Mouse (Mus musculus): ENCODE data around the gene Rab3gap2. TPM values are rescaled to one million over a fixed set of nuclear protein-coding genes. Genes with fewer than 3 reads are reported as not detected.
A peak's percentile ranks its signal among the peaks of the same experiment; 100 is the strongest.

Gene Rab3gap2
- polyA plus RNA-seq, 1 experiment from 2014 or later = 22.0 TPM

GRCm38 (mm10) chr1:185209641-185210176 is 5.8 kb downstream of the Rab3gap2 start:
- Histone ChIP-seq H3K4me1 (ENCODE audit: control insufficient read depth, insufficient read depth, low read length) (peaks cover 9% of the 10 kb centered on the region; the same call in 1 of the 2 replicates), H3K27me3 (ENCODE audit: control insufficient read depth, insufficient read depth, low read length) (no peaks in the 10 kb centered on the region), H3K4me3 (ENCODE audit: low read depth, low read length) (no peak overlapping the region), H3K9ac (ENCODE audit: low read length) (no peak overlapping the region), H3K36me3 (ENCODE audit: control insufficient read depth, insufficient read depth, low read length) (no peaks in the 10 kb centered on the region), H3K4me2 (ENCODE audit: low read depth, severe bottlenecking) (0 out of 2 replicates have a peak overlapping the region, but pooled peaks have one; percentile 3), H3K9me3 (ENCODE audit: control insufficient read depth, low read length) (no peaks in the 10 kb centered on the region), H3K27ac (replicated peaks; ENCODE audit: low read depth, low read length) (no peak overlapping the region)
- ATAC-seq (ENCODE audit: insufficient number of reproducible peaks, low FRiP score, low TSS enrichment, low read depth) (peak; percentile 80), DNase-seq (ENCODE audit: low spot score) (no peak)
- WGBS = 33% methylated on average over 8 of the region's 8 CpGs

- peaks cover 2% of the 10 kb centered on the region; the same call in 1 of the 2 replicates for H3K36me3 ChIP-seq (ENCODE audit: control insufficient read depth, insufficient read depth, low read length)
- no peak overlapping the region for H3K4me3 ChIP-seq (ENCODE audit: low read depth, low read length)
- H3K4me1 ChIP-seq (ENCODE audit: control insufficient read depth, insufficient read depth, low read length) = no peaks in the 10 kb centered on the region; the same call in 1 of the 2 replicates
- no peak overlapping the region for H3K4me2 ChIP-seq (ENCODE audit: low read depth, severe bottlenecking)
- ATAC-seq (ENCODE audit: insufficient number of reproducible peaks, low FRiP score, low TSS enrichment, low read depth) = peak; percentile 91
- H3K27ac ChIP-seq (replicated peaks; ENCODE audit: low read depth, low read length) = no peak overlapping the region
- H3K9ac ChIP-seq (ENCODE audit: low read length) = no peak overlapping the region
- DNase-seq (ENCODE audit: low spot score) = peak; percentile 42
- H3K9me3 ChIP-seq (ENCODE audit: control insufficient read depth, low read length) = no peaks in the 10 kb centered on the region
- 5% methylated on average over 5 of the region's 5 CpGs for WGBS
- H3K27me3 ChIP-seq (ENCODE audit: control insufficient read depth, insufficient read depth, low read length) = no peaks in the 10 kb centered on the region
These were observed 12.4 kb downstream of the Rab3gap2 start for GRCm38 (mm10) chr1:185216360-185216759.

GRCm38 (mm10) chr1:185216762-185217161 is 12.8 kb downstream of the Rab3gap2 start:
- Histone ChIP-seq H3K9ac (ENCODE audit: low read length) (no peak overlapping the region), H3K9me3 (ENCODE audit: control insufficient read depth, low read length) (no peaks in the 10 kb centered on the region), H3K27ac (replicated peaks; ENCODE audit: low read depth, low read length) (no peak overlapping the region), H3K27me3 (ENCODE audit: control insufficient read depth, insufficient read depth, low read length) (no peaks in the 10 kb centered on the region), H3K4me3 (ENCODE audit: low read depth, low read length) (no peak overlapping the region), H3K36me3 (ENCODE audit: control insufficient read depth, insufficient read depth, low read length) (peaks cover 2% of the 10 kb centered on the region), H3K4me2 (ENCODE audit: low read depth, severe bottlenecking) (no peak overlapping the region), H3K4me1 (ENCODE audit: control insufficient read depth, insufficient read depth, low read length) (no peaks in the 10 kb centered on the region; the same call in 1 of the 2 replicates)
- DNase-seq (ENCODE audit: low spot score) (no peak), ATAC-seq (ENCODE audit: insufficient number of reproducible peaks, low FRiP score, low TSS enrichment, low read depth) (peak; percentile 65; the same call in 1 of the 2 replicates)
- WGBS = 19% methylated on average over 2 of the region's 2 CpGs

GRCm38 (mm10) chr1:185217966-185218365 is 14.0 kb downstream of the Rab3gap2 start:
- H3K4me3 ChIP-seq (ENCODE audit: low read depth, low read length) = no peak overlapping the region
- DNase-seq (ENCODE audit: low spot score) (no peak), ATAC-seq (ENCODE audit: insufficient number of reproducible peaks, low FRiP score, low TSS enrichment, low read depth) (no peak)
- no peaks in the 10 kb centered on the region for H3K27me3 ChIP-seq (ENCODE audit: control insufficient read depth, insufficient read depth, low read length)
- no peaks in the 10 kb centered on the region; the same call in 1 of the 2 replicates for H3K4me1 ChIP-seq (ENCODE audit: control insufficient read depth, insufficient read depth, low read length)
- no peak overlapping the region for H3K4me2 ChIP-seq (ENCODE audit: low read depth, severe bottlenecking)
- no peak overlapping the region for H3K27ac ChIP-seq (replicated peaks; ENCODE audit: low read depth, low read length)
- H3K36me3 ChIP-seq (ENCODE audit: control insufficient read depth, insufficient read depth, low read length) = peaks cover 2% of the 10 kb centered on the region
- H3K9ac ChIP-seq (ENCODE audit: low read length) = no peak overlapping the region
- H3K9me3 ChIP-seq (ENCODE audit: control insufficient read depth, low read length) = no peaks in the 10 kb centered on the region
- WGBS = 87% methylated on average over 5 of the region's 5 CpGs

- Histone ChIP-seq H3K9ac (ENCODE audit: low read length) (no peak overlapping the region), H3K4me2 (ENCODE audit: low read depth, severe bottlenecking) (no peak overlapping the region), H3K4me1 (ENCODE audit: control insufficient read depth, insufficient read depth, low read length) (peaks cover 4% of the 10 kb centered on the region; the same call in 1 of the 2 replicates), H3K4me3 (ENCODE audit: low read depth, low read length) (no peak overlapping the region), H3K27me3 (ENCODE audit: control insufficient read depth, insufficient read depth, low read length) (no peaks in the 10 kb centered on the region), H3K27ac (replicated peaks; ENCODE audit: low read depth, low read length) (no peak overlapping the region), H3K36me3 (ENCODE audit: control insufficient read depth, insufficient read depth, low read length) (no peaks in the 10 kb centered on the region), H3K9me3 (ENCODE audit: control insufficient read depth, low read length) (no peaks in the 10 kb centered on the region)
- 94% methylated on average over 6 of the region's 6 CpGs for WGBS
- no peak for ATAC-seq (ENCODE audit: insufficient number of reproducible peaks, low FRiP score, low TSS enrichment, low read depth)
- DNase-seq (ENCODE audit: low spot score) = no peak
These were observed 23.0 kb downstream of the Rab3gap2 start for GRCm38 (mm10) chr1:185226889-185227288.

GRCm38 (mm10) chr1:185227766-185228165 is 23.8 kb downstream of the Rab3gap2 start:
- H3K36me3 ChIP-seq (ENCODE audit: control insufficient read depth, insufficient read depth, low read length) = no peaks in the 10 kb centered on the region
- WGBS = 85% methylated on average over 7 of the region's 7 CpGs
- no peak overlapping the region for H3K9ac ChIP-seq (ENCODE audit: low read length)
- no peak overlapping the region for H3K27ac ChIP-seq (replicated peaks; ENCODE audit: low read depth, low read length)
- no peaks in the 10 kb centered on the region for H3K9me3 ChIP-seq (ENCODE audit: control insufficient read depth, low read length)
- no peak overlapping the region for H3K4me3 ChIP-seq (ENCODE audit: low read depth, low read length)
- DNase-seq (ENCODE audit: low spot score) (no peak), ATAC-seq (ENCODE audit: insufficient number of reproducible peaks, low FRiP score, low TSS enrichment, low read depth) (no peak)
- no peaks in the 10 kb centered on the region for H3K27me3 ChIP-seq (ENCODE audit: control insufficient read depth, insufficient read depth, low read length)
- H3K4me1 ChIP-seq (ENCODE audit: control insufficient read depth, insufficient read depth, low read length) = peaks cover 4% of the 10 kb centered on the region; the same call in 1 of the 2 replicates
- no peak overlapping the region for H3K4me2 ChIP-seq (ENCODE audit: low read depth, severe bottlenecking)

GRCm38 (mm10) chr1:185229406-185230201 is 25.7 kb downstream of the Rab3gap2 start:
- no peak overlapping the region for H3K4me2 ChIP-seq (ENCODE audit: low read depth, severe bottlenecking)
- WGBS = 51% methylated on average over 7 of the region's 7 CpGs
- no peak for ATAC-seq (ENCODE audit: insufficient number of reproducible peaks, low FRiP score, low TSS enrichment, low read depth)

GRCm38 (mm10) chr1:185235837-185236236 is 31.9 kb downstream of the Rab3gap2 start:
- Histone ChIP-seq H3K27ac (replicated peaks; ENCODE audit: low read depth, low read length) (no peak overlapping the region), H3K4me2 (ENCODE audit: low read depth, severe bottlenecking) (no peak overlapping the region), H3K9ac (ENCODE audit: low read length) (no peak overlapping the region), H3K9me3 (ENCODE audit: control insufficient read depth, low read length) (no peaks in the 10 kb centered on the region), H3K4me1 (ENCODE audit: control insufficient read depth, insufficient read depth, low read length) (no peaks in the 10 kb centered on the region), H3K4me3 (ENCODE audit: low read depth, low read length) (no peak overlapping the region), H3K27me3 (ENCODE audit: control insufficient read depth, insufficient read depth, low read length) (no peaks in the 10 kb centered on the region), H3K36me3 (ENCODE audit: control insufficient read depth, insufficient read depth, low read length) (peaks cover 13% of the 10 kb centered on the region; the same call in 1 of the 2 replicates)
- no peak for DNase-seq (ENCODE audit: low spot score)
- ATAC-seq (ENCODE audit: insufficient number of reproducible peaks, low FRiP score, low TSS enrichment, low read depth) = no peak
- 93% methylated on average over 5 of the region's 5 CpGs for WGBS

More at GRCm38 (mm10) chr1:185229406-185230201, 25.7 kb downstream of the Rab3gap2 start:
- no peaks in the 10 kb centered on the region; the same call in 1 of the 2 replicates for H3K36me3 ChIP-seq (ENCODE audit: control insufficient read depth, insufficient read depth, low read length)
- peaks cover 4% of the 10 kb centered on the region; the same call in 1 of the 2 replicates for H3K4me1 ChIP-seq (ENCODE audit: control insufficient read depth, insufficient read depth, low read length)
- H3K9me3 ChIP-seq (ENCODE audit: control insufficient read depth, low read length) = no peaks in the 10 kb centered on the region
- H3K27ac ChIP-seq (replicated peaks; ENCODE audit: low read depth, low read length) = 0 out of 2 replicates have a peak overlapping the region, but pooled peaks have one; percentile 12
- DNase-seq (ENCODE audit: low spot score) = no peak
- peak overlapping the region; percentile 7; the same call in 1 of the 2 replicates for H3K9ac ChIP-seq (ENCODE audit: low read length)
- H3K4me3 ChIP-seq (ENCODE audit: low read depth, low read length) = no peak overlapping the region
- H3K27me3 ChIP-seq (ENCODE audit: control insufficient read depth, insufficient read depth, low read length) = no peaks in the 10 kb centered on the region
